Mouse (Mus musculus) bone marrow macrophage, adult 2 months (primary cell): ENCODE data around the gene Rai14. TPM values are rescaled to one million over a fixed set of nuclear protein-coding genes. Genes with fewer than 3 reads are reported as not detected.

Experiments
- H3K27ac ChIP-seq: 2 replicates; pipeline ENCODE4 v1.5.1; 2012; ENCODE audit warnings: low read depth, low read length; ENCODE audit not compliant: insufficient read depth
- H3K4me1 ChIP-seq: 2 replicates; pipeline ENCODE4 v1.6.1; 2012; ENCODE audit warnings: low read length; ENCODE audit not compliant: control insufficient read depth, insufficient read depth
- H3K4me3 ChIP-seq: 2 replicates; pipeline ENCODE4 v1.5.1; 2012; ENCODE audit warnings: mild to moderate bottlenecking, low read length, moderate library complexity; ENCODE audit not compliant: insufficient read depth
- CTCF ChIP-seq: IDR thresholded peaks from 2 replicates; pipeline ENCODE4 v1.5.1; 2012; ENCODE audit warnings: low read depth, mild to moderate bottlenecking, low read length, moderate library complexity
- POLR2A ChIP-seq: IDR thresholded peaks from 2 replicates; pipeline ENCODE4 v1.6.1; 2012; ENCODE audit warnings: mild to moderate bottlenecking, low read depth, low read length, borderline replicate concordance
- polyA plus RNA-seq: library from polyadenylated mRNA; stranded (reverse); fragments of >200 nt; gene quantifications from 2 replicates; pipeline ENCODE4 v1.2.4, GENCODE M21; 2012; ENCODE audit not compliant: missing spikeins, insufficient read depth, insufficient read length

Gene Rai14
- polyA plus RNA-seq, 1 experiment, result 4.4 TPM

GRCm38 (mm10) chr15:10628131-10628979 lies 86.1 kb downstream of the Rai14 start:
- Histone ChIP-seq H3K4me1 (peaks cover 3% of the 10 kb centered on the region; the same call in 1 of the 2 replicates), H3K4me3 (no peak overlapping the region), H3K27ac (no peak overlapping the region)
- TF ChIP-seq POLR2A (no peak), CTCF (no peak)

- no peak overlapping the region for H3K4me3 ChIP-seq
- H3K27ac ChIP-seq, result no peak overlapping the region
- H3K4me1 ChIP-seq, result peaks cover 3% of the 10 kb centered on the region; the same call in 1 of the 2 replicates
- TF ChIP-seq POLR2A (no peak), CTCF (no peak)
Measured at GRCm38 (mm10) chr15:10623571-10624227, 90.7 kb downstream of the Rai14 start.

- TF ChIP-seq CTCF (no peak), POLR2A (no peak)
Measured at GRCm38 (mm10) chr15:10621194-10621593, 93.2 kb downstream of the Rai14 start.

GRCm38 (mm10) chr15:10619678-10620077 lies 94.7 kb downstream of the Rai14 start:
- H3K27ac ChIP-seq, result no peak overlapping the region
- H3K4me3 ChIP-seq, result no peak overlapping the region
- TF ChIP-seq POLR2A (no peak), CTCF (no peak)
- peaks cover 2% of the 10 kb centered on the region; the same call in 1 of the 2 replicates for H3K4me1 ChIP-seq

More at GRCm38 (mm10) chr15:10621194-10621593, 93.2 kb downstream of the Rai14 start:
- no peak overlapping the region for H3K27ac ChIP-seq
- H3K4me3 ChIP-seq, result no peak overlapping the region
- 0 out of 2 replicates have a peak, but pooled peaks cover 2% of the 10 kb centered on the region for H3K4me1 ChIP-seq

- Histone ChIP-seq H3K4me1 (peaks cover 2% of the 10 kb centered on the region; the same call in 1 of the 2 replicates), H3K4me3 (no peak overlapping the region), H3K27ac (no peak overlapping the region)
- TF ChIP-seq CTCF (no peak), POLR2A (no peak)
Measured at GRCm38 (mm10) chr15:10618276-10618675, 96.1 kb downstream of the Rai14 start.

- Histone ChIP-seq H3K4me3 (no peak overlapping the region), H3K4me1 (peaks cover 2% of the 10 kb centered on the region; the same call in 1 of the 2 replicates), H3K27ac (no peak overlapping the region)
- TF ChIP-seq CTCF (no peak), POLR2A (no peak)
Measured at GRCm38 (mm10) chr15:10616001-10616400, 98.4 kb downstream of the Rai14 start.

GRCm38 (mm10) chr15:10611040-10611439 lies 103.4 kb downstream of the Rai14 start:
- Histone ChIP-seq H3K4me1 (peaks cover 2% of the 10 kb centered on the region; the same call in 1 of the 2 replicates), H3K27ac (no peak overlapping the region), H3K4me3 (no peak overlapping the region)
- no peak for TF ChIP-seq CTCF
- no peak for TF ChIP-seq POLR2A

- H3K27ac ChIP-seq, result no peak overlapping the region
- H3K4me3 ChIP-seq, result no peak overlapping the region
Measured at GRCm38 (mm10) chr15:10609107-10609506, 105.3 kb downstream of the Rai14 start.

GRCm38 (mm10) chr15:10608508-10609098 lies 105.8 kb downstream of the Rai14 start:
- H3K27ac ChIP-seq, result no peak overlapping the region
- no peaks in the 10 kb centered on the region for H3K4me1 ChIP-seq
- no peak overlapping the region for H3K4me3 ChIP-seq
- TF ChIP-seq CTCF (no peak), POLR2A (no peak)

More at GRCm38 (mm10) chr15:10609107-10609506, 105.3 kb downstream of the Rai14 start:
- no peaks in the 10 kb centered on the region for H3K4me1 ChIP-seq
- TF ChIP-seq CTCF, result no peak
- TF ChIP-seq POLR2A, result no peak
